In genomic region chr2:171253194-171253593, GRCm38 (mm10) we compare ENCODE assay signal across 20 mouse cellular contexts.
DNase-seq lines count a peak whose midpoint lies in the region; ATAC-seq lines count a peak whose summit lies in the region.
"Had no signal": no experiment of that assay in that cellular context is flagged by ENCODE, and none has a peak within 500 bp of the region (broad histone marks: within the 10 kb centered on the region; RNA-seq: fewer than 3 reads in every experiment).

No protein-coding gene starts in this region.

- no peak overlapping the region for H3K4me3 ChIP-seq in forebrain, embryonic 13.5 days
- H3K4me3 ChIP-seq in forebrain, embryonic 11.5 days (ENCODE audit: low read depth, low read length), result no peak overlapping the region
- H3K4me3 ChIP-seq in hindbrain, embryonic 12.5 days, result no peak overlapping the region
- no peak overlapping the region for H3K4me3 ChIP-seq in hindbrain, embryonic 14.5 days (replicated peaks; ENCODE audit: low read length)
- no peak overlapping the region for H3K4me3 ChIP-seq in midbrain, embryonic 13.5 days (replicated peaks)
- H3K4me3 ChIP-seq: limb, embryonic 12.5 days; liver, embryonic 13.5 days; lung, embryonic 15.5 days had no signal

- 60% methylated on average over 10 of the region's 10 CpGs for WGBS in forebrain, embryonic 13.5 days
- WGBS in forebrain, embryonic 11.5 days, result 68% methylated on average over 10 of the region's 10 CpGs
- 58% methylated on average over 10 of the region's 10 CpGs for WGBS in hindbrain, embryonic 12.5 days
- WGBS in hindbrain, embryonic 14.5 days, result 57% methylated on average over 10 of the region's 10 CpGs
- 54% methylated on average over 10 of the region's 10 CpGs for WGBS in midbrain, embryonic 13.5 days

- H3K27ac ChIP-seq in forebrain, embryonic 13.5 days, result no peak overlapping the region
- H3K27ac ChIP-seq in forebrain, embryonic 11.5 days (ENCODE audit: low read depth, low read length), result no peak overlapping the region
- H3K27ac ChIP-seq in hindbrain, embryonic 12.5 days, result no peak overlapping the region
- no peak overlapping the region for H3K27ac ChIP-seq in hindbrain, embryonic 14.5 days
- no peak overlapping the region for H3K27ac ChIP-seq in midbrain, embryonic 13.5 days
- H3K27ac ChIP-seq: limb, embryonic 12.5 days; liver, embryonic 13.5 days; lung, embryonic 15.5 days; macrophage had no signal

- no peaks in the 10 kb centered on the region for H3K36me3 ChIP-seq in forebrain, embryonic 13.5 days (ENCODE audit: poor library complexity, severe bottlenecking)
- no peaks in the 10 kb centered on the region for H3K36me3 ChIP-seq in forebrain, embryonic 11.5 days (ENCODE audit: control insufficient read depth, insufficient read depth, low read length)
- no peaks in the 10 kb centered on the region for H3K36me3 ChIP-seq in hindbrain, embryonic 12.5 days
- H3K36me3 ChIP-seq in hindbrain, embryonic 14.5 days (replicated peaks; ENCODE audit: control insufficient read depth, insufficient read depth), result no peaks in the 10 kb centered on the region
- no peaks in the 10 kb centered on the region for H3K36me3 ChIP-seq in midbrain, embryonic 13.5 days
- H3K36me3 ChIP-seq: limb, embryonic 12.5 days; liver, embryonic 13.5 days; lung, embryonic 15.5 days had no signal

- no peaks in the 10 kb centered on the region for H3K4me1 ChIP-seq in forebrain, embryonic 13.5 days
- H3K4me1 ChIP-seq in forebrain, embryonic 11.5 days (replicated peaks; ENCODE audit: control insufficient read depth, insufficient read depth, low read length), result no peaks in the 10 kb centered on the region
- H3K4me1 ChIP-seq in hindbrain, embryonic 12.5 days, result no peaks in the 10 kb centered on the region
- no peaks in the 10 kb centered on the region for H3K4me1 ChIP-seq in hindbrain, embryonic 14.5 days (replicated peaks; ENCODE audit: control insufficient read depth, insufficient read depth, low read length)
- peaks cover 6% of the 10 kb centered on the region; the same call in 1 of the 2 replicates for H3K4me1 ChIP-seq in midbrain, embryonic 13.5 days (replicated peaks)
- H3K4me1 ChIP-seq: liver, embryonic 13.5 days; lung, embryonic 15.5 days had no signal

- H3K9ac ChIP-seq in forebrain, embryonic 13.5 days, result no peak overlapping the region
- H3K9ac ChIP-seq in forebrain, embryonic 11.5 days (ENCODE audit: low read length), result no peak overlapping the region
- H3K9ac ChIP-seq in hindbrain, embryonic 12.5 days, result no peak overlapping the region
- no peak overlapping the region for H3K9ac ChIP-seq in hindbrain, embryonic 14.5 days
- no peak overlapping the region for H3K9ac ChIP-seq in midbrain, embryonic 13.5 days (replicated peaks)
- H3K9ac ChIP-seq: limb, embryonic 12.5 days; liver, embryonic 13.5 days; lung, embryonic 15.5 days had no signal

- ATAC-seq in forebrain, embryonic 13.5 days, result 0 out of 2 replicates have a peak, but pooled peaks have one; percentile 13
- ATAC-seq in forebrain, embryonic 11.5 days (replicated peaks; ENCODE audit: low FRiP score), result no peak
- ATAC-seq in hindbrain, embryonic 12.5 days (ENCODE audit: low FRiP score), result no peak
- no peak for ATAC-seq in hindbrain, embryonic 14.5 days (ENCODE audit: low FRiP score)
- no peak for ATAC-seq in midbrain, embryonic 13.5 days

- H3K4me2 ChIP-seq in forebrain, embryonic 13.5 days, result peak overlapping the region; percentile 18
- H3K4me2 ChIP-seq in forebrain, embryonic 11.5 days (ENCODE audit: low read depth, low read length, severe bottlenecking), result no peak overlapping the region
- peak overlapping the region; percentile 17; the same call in 1 of the 2 replicates for H3K4me2 ChIP-seq in hindbrain, embryonic 12.5 days (replicated peaks)
- H3K4me2 ChIP-seq in hindbrain, embryonic 14.5 days (replicated peaks), result no peak overlapping the region
- H3K4me2 ChIP-seq in midbrain, embryonic 13.5 days (replicated peaks), result 0 out of 2 replicates have a peak overlapping the region, but pooled peaks have one; percentile 9
- H3K4me2 ChIP-seq: limb, embryonic 12.5 days; liver, embryonic 13.5 days; lung, embryonic 15.5 days had no signal

- DNase-seq in forebrain, embryonic 11.5 days (ENCODE audit: low spot score), result no peak
- DNase-seq in hindbrain, embryonic 14.5 days (ENCODE audit: low spot score), result no peak
- DNase-seq in ES-CJ7 (ENCODE audit: low read depth, low spot score), result peak; percentile 18
- no peak for DNase-seq in adrenal gland, adult 18-20 months (ENCODE audit: low spot score in 2 of 2)
- DNase-seq in left cerebral cortex, adult 9 months (ENCODE audit: low spot score in 2 of 2), result no peak
- DNase-seq: adrenal gland, adult 8-10 months; cerebellum, adult 2 months; gastrocnemius, postnatal 25 days; kidney, adult 2 months; kidney, postnatal 25 days; layer of hippocampus, adult 9-11 months; liver, embryonic 13.5 days; right cerebral cortex, adult 18-20 months; thymus, postnatal 4 days had no signal

- H3K27me3 ChIP-seq in forebrain, embryonic 13.5 days, result no peaks in the 10 kb centered on the region
- H3K27me3 ChIP-seq in forebrain, embryonic 11.5 days (ENCODE audit: control insufficient read depth, insufficient read depth, low read length), result no peaks in the 10 kb centered on the region
- no peaks in the 10 kb centered on the region for H3K27me3 ChIP-seq in hindbrain, embryonic 12.5 days
- no peaks in the 10 kb centered on the region for H3K27me3 ChIP-seq in hindbrain, embryonic 14.5 days (ENCODE audit: control insufficient read depth, insufficient read depth, low read length)
- H3K27me3 ChIP-seq in midbrain, embryonic 13.5 days, result no peaks in the 10 kb centered on the region
- H3K27me3 ChIP-seq: limb, embryonic 12.5 days; liver, embryonic 13.5 days; lung, embryonic 15.5 days had no signal

- no peaks in the 10 kb centered on the region for H3K9me3 ChIP-seq in forebrain, embryonic 13.5 days (replicated peaks)
- no peaks in the 10 kb centered on the region for H3K9me3 ChIP-seq in forebrain, embryonic 11.5 days (ENCODE audit: control insufficient read depth, low read length)
- no peaks in the 10 kb centered on the region for H3K9me3 ChIP-seq in hindbrain, embryonic 12.5 days (replicated peaks)
- H3K9me3 ChIP-seq in hindbrain, embryonic 14.5 days (ENCODE audit: control insufficient read depth, low read length), result no peaks in the 10 kb centered on the region
- no peaks in the 10 kb centered on the region for H3K9me3 ChIP-seq in midbrain, embryonic 13.5 days
- H3K9me3 ChIP-seq: limb, embryonic 12.5 days; liver, embryonic 13.5 days; lung, embryonic 15.5 days had no signal

Comparison
In these comparisons a context has a peak if more than half of its experiments do, and no peak if none do; other contexts are left out.
1. H3K4me2 ChIP-seq: peak in forebrain, embryonic 13.5 days (single experiment), hindbrain, embryonic 12.5 days (single experiment) and midbrain, embryonic 13.5 days (single experiment); none in forebrain, embryonic 11.5 days (single experiment) and hindbrain, embryonic 14.5 days (single experiment).